Mouse (Mus musculus): ENCODE results near the gene Mttp.
"Not testable (repeated sequence)": the region's sequence is repeated elsewhere in the genome, so short reads cannot be mapped to it uniquely, and the experiment has no call there.

Mttp gene

DNA sequence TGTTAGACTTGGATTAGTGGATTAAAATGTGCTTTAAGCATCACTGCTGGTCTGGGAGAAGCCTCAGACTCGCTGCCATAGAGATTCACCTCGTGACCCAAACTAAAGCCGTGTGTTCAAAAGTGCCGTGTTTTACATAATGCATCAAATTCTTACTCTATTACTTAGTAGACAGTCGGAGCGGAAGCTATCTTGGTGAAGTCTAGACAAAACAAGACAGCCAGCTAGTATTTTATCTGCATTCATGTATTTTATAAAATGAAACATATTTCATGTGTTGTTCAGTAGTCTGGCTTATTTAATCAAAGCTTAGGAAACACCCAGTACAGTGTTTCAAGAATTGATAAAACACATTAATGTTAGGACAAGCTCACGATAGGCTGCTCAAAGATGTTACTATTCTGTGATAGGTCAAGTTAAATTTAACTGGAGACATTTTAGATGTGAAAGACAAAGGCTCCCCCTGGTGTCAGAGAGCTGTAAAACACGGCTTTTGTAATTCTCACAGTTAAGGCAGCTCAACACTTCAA, at the start of gene Mttp:
TSS of gene Mttp (minus strand) at position 327 of the 530 bp plus-strand sequence.
- DNase-seq = peak; percentile 81

DNA sequence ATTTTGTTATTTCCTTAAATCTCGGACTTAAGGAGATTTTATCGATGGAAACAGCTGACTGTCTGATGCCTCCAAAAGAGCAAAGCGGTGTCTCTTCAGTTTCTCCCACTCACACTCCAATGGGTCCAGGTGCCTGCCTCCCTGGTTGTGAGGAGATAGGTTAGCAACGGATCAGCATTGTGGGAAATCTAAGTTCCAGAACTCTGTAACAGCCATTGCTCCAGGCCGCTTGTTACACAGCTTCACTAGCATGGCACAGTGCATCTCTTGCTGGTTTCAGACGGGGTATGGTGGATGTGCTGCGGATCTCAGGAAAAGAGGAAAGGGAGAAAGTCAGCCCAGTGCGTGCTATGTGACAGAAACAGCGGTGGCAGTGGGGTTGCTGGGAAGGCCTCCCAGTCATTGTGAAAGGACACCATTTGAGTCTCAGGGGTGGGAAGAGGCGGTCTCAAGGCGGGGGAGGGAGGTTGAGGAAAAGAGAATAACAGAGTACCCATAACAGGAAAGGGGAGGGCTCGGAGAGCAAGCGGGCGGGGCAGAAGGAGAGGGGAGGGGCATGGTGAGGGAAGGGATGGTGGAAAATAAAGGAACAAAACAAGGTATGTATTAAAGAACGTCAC, 49.0 kb upstream of the Mttp start, which contains the start of gene 4930579F01Rik:
TSS of gene 4930579F01Rik (minus strand) at position 143 of the 620 bp plus-strand sequence.
- no peak for DNase-seq

DNA sequence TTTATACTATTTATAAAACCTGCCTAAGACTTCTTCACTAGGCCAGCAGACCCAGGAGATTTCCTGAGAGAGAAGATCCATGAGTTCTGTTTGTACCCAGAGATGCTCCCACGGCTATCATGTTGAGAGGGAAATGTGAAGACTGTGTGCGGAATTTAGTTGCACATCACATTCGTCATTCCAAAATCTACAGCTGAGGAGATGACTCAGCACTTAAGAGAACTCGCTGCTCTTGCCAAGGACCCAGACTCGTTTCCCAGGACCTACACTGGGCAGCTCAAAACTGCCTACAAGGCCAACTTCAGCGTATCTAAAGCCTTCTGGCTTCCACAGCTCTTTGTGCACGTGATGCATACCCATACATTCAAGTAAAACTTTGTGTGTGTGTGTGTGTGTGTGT, 47.5 kb upstream of the Mttp start:
- DNase-seq = no peak

DNA sequence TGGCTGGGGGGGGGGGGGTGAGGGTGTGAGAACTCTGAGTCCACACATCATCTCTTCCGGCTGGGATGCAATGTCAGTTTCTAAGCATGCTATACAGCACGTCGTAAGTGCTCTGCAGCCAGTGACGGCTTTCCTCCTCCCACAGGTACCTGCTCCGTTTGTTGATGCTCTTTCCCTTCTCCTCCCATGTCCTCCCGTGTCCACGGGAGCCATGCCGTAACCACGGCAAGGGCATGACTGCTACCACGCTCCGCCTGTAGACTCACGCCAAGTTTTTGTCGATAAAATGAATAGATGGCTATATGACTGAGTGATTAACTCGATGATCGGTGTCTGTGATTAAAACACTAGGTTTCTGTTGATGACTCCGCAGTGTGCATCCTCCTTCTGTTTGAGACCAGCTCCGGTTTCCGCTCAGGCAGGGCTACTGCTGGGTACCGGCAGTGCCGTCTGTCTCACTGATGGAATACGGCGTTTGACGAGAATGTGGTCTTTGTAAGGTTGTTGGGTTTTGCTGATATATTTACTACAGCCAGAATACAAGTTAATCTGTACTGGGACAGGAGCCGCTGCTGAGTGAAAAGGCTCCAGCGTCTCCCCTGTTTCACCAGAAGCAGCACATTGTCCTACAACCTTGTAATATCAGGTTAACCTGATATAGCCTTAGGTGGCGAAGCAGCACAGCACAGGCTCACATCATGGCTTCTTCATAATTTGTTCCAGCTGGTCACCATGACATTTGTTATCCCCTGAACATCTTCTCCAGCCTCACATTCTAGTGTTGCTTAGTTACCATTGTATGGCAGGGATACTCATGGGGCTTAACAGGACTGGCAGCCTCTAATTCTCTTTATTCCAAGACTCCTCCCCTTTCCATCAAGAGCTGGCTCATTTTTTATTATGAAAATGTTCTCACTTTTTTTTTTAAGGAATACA, 41.5 kb upstream of the Mttp start:
- no peak for DNase-seq

DNA sequence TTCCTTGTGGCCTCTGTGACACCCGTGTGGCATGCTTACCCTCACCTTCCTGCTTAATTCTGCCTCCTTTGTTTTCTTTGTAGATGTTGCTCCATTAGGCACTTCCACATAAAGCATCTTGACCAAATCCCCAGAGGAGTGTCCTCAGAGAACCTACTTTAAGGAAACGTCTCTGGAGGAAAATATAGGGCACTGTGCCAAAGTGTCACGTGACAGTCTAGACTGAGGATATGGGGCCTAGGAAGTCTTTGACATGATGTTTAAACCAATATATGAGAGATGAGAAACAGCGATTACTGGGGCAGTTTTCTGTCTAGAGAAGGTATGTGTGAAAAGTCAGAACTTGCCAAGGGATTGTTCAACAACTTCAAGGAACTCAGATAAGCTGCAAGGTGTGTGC, 40.5 kb upstream of the Mttp start:
- no peak for DNase-seq

DNA sequence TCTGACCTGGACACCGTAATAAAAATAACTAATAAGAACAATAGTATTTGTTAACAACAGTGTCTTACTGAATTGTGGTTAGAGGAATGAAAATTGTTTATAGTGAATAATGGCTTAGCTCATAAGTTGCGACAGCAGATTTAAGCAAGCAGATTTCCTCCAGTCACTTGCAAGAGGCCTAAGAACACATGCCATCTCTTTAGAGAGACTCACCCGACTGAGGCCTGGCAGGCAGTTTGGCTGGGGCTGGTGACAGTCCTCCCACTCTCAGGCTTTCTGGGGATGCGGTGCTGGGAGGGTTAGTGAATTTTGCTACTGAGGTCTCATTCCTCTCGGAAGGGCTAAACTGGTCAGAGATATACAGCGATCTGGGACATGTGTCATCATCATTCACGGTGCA, 38.6 kb upstream of the Mttp start:
- no peak for DNase-seq

DNA sequence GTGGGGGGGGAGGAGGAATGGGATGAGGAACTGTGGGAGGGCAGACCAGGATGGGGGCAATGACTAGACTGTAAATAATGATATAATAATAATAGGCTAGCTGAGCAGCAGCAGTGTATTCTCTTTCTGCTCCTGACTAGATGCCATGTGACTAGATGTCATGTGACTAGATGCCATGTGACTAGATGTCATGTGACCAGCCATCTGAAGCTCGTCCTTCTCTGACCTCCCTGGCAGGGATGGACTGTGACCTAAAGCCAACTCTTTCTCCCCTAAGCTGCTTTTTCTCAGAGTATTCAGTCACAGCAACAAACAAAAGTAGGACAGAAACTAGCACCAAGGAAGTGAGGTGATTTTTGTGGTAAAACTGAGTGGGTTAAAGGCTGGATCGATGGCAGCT, 37.3 kb upstream of the Mttp start:
- no peak for DNase-seq

DNA sequence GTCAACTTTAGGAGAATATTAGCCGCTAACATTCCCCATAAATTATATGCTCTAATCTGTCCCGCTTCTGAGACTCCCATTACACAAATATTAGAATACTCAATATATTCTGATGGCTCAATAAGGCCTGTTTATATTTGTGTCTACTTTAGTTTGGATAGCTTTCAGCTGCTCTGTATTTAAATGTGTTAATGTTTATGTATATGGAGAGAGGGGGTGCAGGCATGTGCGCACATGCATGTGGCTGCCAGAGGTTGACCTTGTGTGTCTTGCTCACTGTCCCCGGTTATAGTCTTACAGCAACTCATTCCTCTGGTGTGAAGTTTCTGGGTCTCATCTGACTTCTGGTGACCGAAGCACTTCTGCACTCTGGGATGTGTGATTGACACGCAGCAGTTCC, 30.8 kb upstream of the Mttp start:
- no peak for DNase-seq

DNA sequence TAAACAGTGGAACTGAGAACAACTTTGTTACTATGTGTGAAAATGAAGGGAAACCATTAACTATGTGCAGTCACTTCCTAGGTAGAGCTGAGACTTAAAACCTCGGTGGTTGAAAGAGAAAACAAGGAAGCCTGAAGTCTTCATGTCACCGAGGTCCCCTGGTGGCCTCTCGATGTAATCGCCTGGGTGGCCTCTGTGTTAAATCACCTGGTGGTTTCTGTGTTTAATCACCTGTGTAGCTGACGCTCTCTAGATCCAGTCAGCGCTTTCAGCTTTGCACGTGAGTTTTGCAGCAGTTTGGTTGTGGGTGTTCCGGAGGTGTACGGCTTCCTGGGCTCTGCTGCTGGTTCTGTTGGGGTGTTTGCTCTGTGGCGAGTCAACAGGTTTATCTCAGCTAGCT, 28.5 kb upstream of the Mttp start:
- no peak for DNase-seq

DNA sequence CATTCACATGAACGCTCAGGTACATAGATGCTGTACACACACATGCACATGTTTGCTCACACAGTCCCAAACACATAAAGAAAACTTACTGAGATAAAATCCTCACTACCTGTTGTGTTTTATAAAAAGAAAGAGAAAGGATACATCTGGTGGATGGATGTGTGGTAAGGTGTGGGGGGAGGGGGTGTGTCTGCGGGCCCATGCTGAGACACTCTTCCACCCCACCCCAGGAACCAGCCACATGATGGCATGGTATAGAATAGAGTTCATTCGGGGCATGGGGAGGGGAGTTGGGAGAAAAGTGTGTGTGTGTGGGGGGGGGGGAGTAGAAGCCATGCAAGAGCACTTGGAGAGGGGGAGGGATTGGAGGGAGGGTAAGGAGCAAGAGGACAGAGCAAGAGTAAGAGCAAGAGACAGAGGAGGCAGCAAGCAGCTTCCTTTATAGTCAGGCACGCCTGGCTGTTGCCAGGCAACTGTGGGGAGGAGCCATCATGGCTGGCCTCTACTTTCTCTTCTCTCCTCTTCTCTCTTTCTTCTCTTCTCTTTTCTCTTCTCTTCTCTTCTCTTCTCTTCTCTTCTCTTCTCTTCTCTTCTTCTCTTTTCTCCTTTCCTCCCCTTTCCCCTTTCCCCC, 17.9 kb upstream of the Mttp start:
- DNase-seq = no peak

DNA sequence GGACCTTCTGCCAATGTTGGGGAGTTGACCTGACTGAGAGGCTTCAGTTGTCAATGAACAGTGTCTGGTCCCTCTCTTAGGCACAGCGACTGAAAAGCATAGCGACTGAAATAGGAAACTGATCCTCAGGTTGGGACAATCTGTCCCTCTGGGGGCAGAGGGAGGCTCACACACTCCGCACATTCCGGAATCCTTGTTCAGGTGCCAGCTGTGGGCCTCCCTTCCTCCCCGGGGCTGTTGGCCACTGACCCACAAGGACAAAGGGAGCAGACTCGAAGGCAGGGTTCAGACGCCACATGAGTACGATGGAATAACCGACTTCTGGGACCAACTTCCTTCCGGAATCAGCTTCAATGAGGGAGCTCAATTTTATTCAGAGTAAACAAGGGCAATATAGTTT, 16.9 kb upstream of the Mttp start:
- DNase-seq = no peak

DNA sequence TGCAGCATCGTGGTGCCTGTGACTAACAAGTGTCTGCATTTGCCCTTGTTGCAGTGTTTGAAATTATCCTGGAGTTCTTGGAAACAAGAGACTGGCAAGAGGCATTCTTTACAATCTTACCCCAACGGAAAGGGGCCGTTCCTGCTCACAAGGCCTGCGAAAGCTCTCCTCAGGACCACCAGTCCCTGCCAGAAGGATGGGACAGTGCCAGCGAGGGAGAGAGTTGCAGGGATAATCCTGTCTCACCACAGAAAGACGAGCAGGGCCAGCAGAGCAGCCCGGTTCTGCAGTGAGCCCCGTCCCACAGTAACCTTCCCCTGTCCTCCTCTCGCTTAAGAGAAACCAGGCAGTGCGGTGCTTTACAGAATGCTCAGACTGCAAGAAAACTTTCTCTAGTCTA, 11.9 kb upstream of the Mttp start:
- DNase-seq = no peak

DNA sequence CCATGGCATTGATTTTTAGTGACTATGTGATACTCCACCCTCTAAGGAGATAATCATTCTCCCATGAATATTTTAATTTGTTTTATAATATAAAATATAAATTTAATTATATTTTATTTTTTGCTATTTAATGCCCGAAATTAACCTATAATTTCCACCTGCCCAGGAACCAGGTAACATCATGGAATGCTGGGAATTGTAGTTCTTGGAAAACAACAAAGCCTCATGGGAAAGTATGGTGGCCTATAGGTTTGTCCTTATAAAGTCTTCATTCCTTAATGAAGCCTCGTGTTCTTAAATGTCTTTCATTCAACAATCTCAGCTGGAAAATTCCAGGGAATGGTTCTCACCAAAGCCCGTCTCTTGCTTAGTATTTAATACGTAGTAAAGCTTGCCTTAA, 10.3 kb upstream of the Mttp start:
- no peak for DNase-seq

DNA sequence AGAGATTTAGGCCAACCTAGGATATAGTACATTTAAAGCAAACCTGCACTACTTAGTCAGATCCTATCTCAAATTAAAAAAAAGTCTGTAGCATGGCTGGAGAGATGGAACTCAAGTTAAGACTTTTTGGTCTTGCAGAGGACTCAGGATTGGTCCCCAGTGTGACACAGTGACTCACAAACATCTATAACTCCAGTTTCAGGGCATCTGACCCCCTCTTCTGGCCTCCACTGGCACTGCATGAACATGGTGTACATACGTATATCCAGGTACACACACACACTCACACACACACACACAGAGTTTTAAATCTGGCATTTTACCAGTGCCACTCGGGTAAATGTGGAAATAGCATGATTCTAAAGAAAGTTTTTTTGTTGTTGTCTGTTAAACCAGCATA, 4.0 kb upstream of the Mttp start:
- no peak for DNase-seq

DNA sequence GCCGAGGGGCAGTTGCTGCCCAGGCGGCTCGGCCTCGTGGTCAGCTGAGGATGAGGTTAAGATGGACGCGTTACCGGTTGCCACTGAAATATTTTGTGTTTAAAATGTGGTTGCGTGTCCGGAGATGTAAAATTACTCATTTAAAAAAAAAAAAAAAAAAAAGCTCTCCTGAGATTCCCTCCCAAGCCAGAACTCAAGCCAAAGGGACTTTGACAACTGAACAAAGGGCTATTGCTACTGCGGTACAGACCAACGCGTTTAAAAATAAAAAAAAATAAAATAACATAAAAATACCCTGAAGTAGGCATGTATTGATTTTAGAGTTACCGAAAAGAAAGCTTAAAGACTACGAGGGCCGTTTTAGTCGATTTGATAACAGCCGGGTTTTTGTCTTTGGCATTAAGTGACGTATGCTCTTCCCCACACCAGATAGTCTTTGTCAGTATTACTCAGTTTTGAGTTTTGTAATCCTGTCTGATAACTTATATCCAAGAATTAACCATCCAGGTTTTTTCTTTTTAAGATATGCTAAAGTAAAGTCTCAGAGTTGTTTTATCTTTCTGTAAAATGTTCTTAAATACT, 617 bp downstream of the Mttp start:
- DNase-seq = no peak

DNA sequence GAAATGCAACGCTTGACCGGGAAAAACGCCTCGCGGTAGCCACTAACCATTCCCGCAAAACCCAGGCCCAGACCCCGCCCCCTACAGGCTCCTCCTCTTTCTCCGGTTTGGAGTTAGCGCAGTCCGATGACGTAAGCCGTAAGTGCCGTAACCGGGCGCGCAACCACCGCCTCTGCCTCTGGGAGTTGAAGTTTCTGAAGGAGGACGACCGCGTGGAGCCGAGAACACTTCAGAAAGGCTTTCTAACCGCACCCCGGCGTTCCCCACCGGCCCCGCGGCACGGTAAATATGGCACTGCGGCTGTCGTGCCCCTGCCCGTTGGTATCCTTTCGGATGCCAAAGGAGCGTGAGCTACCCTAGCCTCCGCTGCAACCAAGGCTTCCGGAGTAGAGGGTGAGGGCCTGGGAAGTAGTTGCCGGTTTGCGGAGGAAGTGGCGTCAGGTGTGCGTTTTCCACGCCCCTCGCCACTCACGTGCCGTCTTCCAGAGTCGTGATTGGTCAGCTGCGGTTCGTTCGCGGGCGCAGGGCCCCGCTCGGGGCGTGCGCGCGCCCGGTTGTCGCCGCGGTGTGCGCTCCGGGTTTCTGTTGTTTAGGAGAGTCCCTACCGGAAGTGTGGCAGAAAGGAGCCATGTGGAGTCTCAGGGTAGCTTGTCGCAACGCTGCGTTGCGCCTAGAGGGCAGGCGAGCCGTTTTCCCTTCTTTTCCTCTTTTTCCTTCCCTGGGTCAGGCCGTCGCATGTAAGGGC, 1.3 kb downstream of the Mttp start, which contains the start of gene Trmt10a:
TSS of gene Trmt10a (plus strand) at position 134 of the 745 bp plus-strand sequence.
- peak; percentile 99 for DNase-seq

DNA sequence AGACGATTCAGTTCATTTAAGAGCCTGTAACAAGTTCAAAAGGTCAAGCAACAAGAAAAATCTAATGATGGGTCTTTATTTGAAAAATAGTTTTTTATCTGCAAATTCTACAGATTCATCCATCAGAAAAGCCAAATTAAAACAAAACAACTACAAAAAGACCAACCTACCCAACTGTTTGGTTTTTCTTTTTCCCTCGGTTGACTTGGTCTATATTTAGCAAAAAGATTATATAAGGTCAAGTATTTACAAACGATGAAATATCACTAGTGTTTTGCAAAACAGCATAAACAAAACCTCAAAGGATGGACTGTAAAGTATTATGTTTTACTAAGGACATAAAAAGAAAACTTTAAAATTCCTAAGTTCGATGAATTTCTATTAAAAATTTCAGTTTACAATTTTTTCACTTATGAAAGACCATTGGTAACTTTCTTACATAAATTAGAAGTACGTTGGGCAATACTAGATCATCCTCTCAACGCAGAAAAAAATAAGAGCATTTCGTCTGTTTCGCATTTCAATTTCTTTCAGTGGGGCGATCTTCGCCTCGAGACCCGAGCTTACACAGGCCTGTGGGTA, 1.9 kb downstream of the Mttp start:
- DNase-seq = no peak

DNA sequence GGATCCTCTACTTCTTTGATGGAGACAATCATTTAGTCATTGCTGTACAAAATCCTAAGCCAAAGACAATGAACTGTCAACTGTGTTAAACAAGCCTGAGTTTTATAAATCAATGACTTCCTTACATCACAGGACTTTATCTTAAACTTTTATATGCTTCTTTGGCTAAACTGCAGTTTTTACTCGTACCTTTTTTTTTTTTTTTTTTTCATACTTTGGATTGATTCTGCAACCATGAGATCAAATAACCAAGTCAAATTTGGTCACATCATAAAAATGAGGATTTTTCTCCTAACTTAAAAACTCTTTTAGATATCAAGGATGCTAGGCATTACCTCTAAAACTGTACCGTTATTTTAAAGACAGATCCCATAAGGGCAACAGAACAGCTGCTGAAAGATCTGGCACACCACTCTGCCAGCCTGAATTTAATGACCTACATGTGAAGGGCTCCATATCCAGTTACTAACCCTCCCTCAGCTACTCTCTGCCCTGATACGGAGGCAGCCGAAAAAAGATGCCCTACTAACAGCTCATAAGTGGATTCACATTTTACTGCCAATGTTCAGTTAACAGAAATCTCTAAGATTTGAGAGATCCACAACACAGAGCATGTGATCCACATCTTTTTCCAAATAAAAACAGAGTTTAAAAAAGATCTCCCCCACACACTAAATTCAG, 2.6 kb downstream of the Mttp start:
- no peak for DNase-seq

DNA sequence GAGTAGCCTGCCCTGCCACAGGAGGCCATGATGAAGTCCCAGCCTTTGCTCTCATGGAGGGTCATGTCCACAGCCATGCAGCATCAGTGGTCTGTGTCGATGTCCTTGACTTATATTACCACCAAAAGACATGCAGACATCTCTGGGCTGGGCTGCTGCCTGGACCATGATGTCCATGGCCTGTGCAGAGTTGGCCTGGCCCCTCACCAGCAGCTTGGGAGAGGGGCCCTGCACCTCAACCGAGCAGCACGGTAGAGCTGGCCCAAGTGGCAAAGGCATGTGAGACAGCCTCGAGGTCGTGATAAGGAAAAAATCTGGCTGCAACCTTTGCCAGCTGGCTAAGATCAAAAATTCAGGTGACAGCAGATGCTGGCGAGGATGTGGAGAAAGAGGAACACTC, 5.1 kb downstream of the Mttp start:
- DNase-seq = no peak

DNA sequence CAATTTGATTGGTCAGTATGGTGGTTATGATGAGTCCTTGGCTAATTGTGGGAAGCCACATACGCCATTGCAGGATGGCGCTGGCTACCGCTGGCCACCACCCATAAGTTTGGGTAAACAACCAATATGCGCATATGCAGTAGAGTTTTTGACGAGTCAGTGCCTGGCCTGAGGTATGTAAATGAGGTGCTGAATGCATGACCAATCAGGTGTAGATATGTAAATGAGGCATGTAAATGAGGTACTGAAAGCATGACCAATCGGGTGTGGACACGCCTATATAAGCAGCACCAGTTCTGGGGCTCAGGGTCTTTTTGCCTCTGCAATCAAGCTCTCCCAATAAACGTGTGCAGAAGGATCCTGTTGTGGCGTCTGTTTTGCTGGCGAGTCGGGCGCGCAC, 6.6 kb downstream of the Mttp start:
- not testable (repeated sequence) for DNase-seq

DNA sequence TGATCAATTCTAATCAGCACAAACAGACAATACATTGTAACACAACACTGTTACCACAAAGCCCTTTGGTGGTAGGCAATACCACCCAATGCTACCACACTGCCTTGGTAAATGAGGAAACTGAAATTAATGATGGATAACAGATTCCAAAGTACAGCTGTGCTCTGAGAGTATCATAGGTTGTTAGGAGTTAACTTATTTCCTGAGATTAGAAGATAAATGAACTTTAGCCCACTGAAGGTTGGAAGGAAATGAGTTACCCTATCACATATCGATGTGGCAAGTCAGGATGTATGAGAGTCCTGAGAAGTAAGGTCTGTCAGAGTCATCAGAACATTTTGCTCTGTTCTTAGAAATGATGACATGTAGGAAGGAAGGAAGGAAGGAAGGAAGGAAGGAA, 10.2 kb downstream of the Mttp start:
- DNase-seq = no peak
